Mouse (Mus musculus): ENCODE measurements around the gene Olfr1129. TPM values are rescaled to one million over a fixed set of nuclear protein-coding genes. Genes with fewer than 3 reads are reported as not detected.

Gene Olfr1129
- total RNA-seq (2023), result not detected

GRCm38 (mm10) chr2:87573602-87574001 is at the start of gene Olfr1129:
Olfr1129 (plus strand) TSS chr2:87573902.

GRCm38 (mm10) chr2:87531496-87531895 is 42.2 kb upstream of the Olfr1129 start, which contains the start of gene Olfr153:
Olfr153 (plus strand) TSS chr2:87531796.

GRCm38 (mm10) chr2:87545442-87545841 is 28.3 kb upstream of the Olfr1129 start, which contains the start of gene Olfr1128:
Olfr1128 (minus strand) TSS chr2:87545542.

GRCm38 (mm10) chr2:87605912-87606311 is 32.2 kb downstream of the Olfr1129 start, which contains the start of gene Olfr1130:
Olfr1130 (plus strand) TSS chr2:87606212.

GRCm38 (mm10) chr2:87626804-87627203 is 53.1 kb downstream of the Olfr1129 start, which contains the start of gene Olfr1131:
Olfr1131 (plus strand) TSS chr2:87627104.

Other genes with a start within 250 kb of the Olfr1129 start
- not detected for gene Olfr1120, start 219.1 kb upstream of the Olfr1129 start, total RNA-seq (2023)
- not detected for gene Olfr1121, start 204.0 kb upstream of the Olfr1129 start, total RNA-seq (2023)
- gene Olfr1122, start 188.1 kb upstream of the Olfr1129 start, total RNA-seq (2023), result 0.38 TPM
- not detected for gene Olfr1123, start 157.3 kb upstream of the Olfr1129 start, total RNA-seq (2023)
- not detected for gene Olfr1124, start 143.6 kb upstream of the Olfr1129 start, total RNA-seq (2023)
- gene Olfr1126, start 119.9 kb upstream of the Olfr1129 start, total RNA-seq (2023), result not detected
- gene Pramel7, start 76.8 kb upstream of the Olfr1129 start, total RNA-seq (2023), result not detected
- gene Pramel6, start 67.3 kb upstream of the Olfr1129 start, total RNA-seq (2023), result not detected
- not detected for gene Olfr153, start 42.1 kb upstream of the Olfr1129 start, total RNA-seq (2023)
- not detected for gene Olfr1128, start 28.4 kb upstream of the Olfr1129 start, total RNA-seq (2023)
- not detected for gene Olfr1130, start 32.3 kb downstream of the Olfr1129 start, total RNA-seq (2023)
- gene Olfr1131, start 53.2 kb downstream of the Olfr1129 start, total RNA-seq (2023), result not detected
- not detected for gene Olfr1132, start 63.6 kb downstream of the Olfr1129 start, total RNA-seq (2023)
- gene Olfr1133, start 73.5 kb downstream of the Olfr1129 start, total RNA-seq (2023), result not detected
- gene Olfr1134, start 84.6 kb downstream of the Olfr1129 start, total RNA-seq (2023), result not detected
- gene Olfr1135, start 99.8 kb downstream of the Olfr1129 start, total RNA-seq (2023), result not detected
- not detected for gene Olfr1136, start 120.0 kb downstream of the Olfr1129 start, total RNA-seq (2023)
- gene Olfr1137, start 139.3 kb downstream of the Olfr1129 start, total RNA-seq (2023), result not detected
- not detected for gene Olfr1138, start 166.1 kb downstream of the Olfr1129 start, total RNA-seq (2023)
- gene Olfr1140, start 169.8 kb downstream of the Olfr1129 start, total RNA-seq (2023), result not detected
- not detected for gene Olfr1141, start 180.1 kb downstream of the Olfr1129 start, total RNA-seq (2023)
- gene Olfr152, start 205.6 kb downstream of the Olfr1129 start, total RNA-seq (2023), result not detected
- not detected for gene Olfr1143, start 226.7 kb downstream of the Olfr1129 start, total RNA-seq (2023)
- not detected for gene Olfr1145, start 235.9 kb downstream of the Olfr1129 start, total RNA-seq (2023)